Mouse (Mus musculus): ENCODE results near the gene Gramd1b.

Gene Gramd1b

GRCm38 (mm10) chr9:40531027-40531621 is at the start of gene Gramd1b:
Gramd1b (minus strand) TSS chr9:40531383.
- no peak for DNase-seq (ENCODE audit: low read depth in 2 of 2, low spot score in 2 of 2)

- no peak for DNase-seq (ENCODE audit: low read depth in 2 of 2, low spot score in 2 of 2)
Measured at GRCm38 (mm10) chr9:40578726-40579625, 47.8 kb upstream of the Gramd1b start.

- DNase-seq (ENCODE audit: low read depth in 2 of 2, low spot score in 2 of 2), result no peak
Measured at GRCm38 (mm10) chr9:40577132-40577531, 45.9 kb upstream of the Gramd1b start.

- DNase-seq (ENCODE audit: low read depth in 2 of 2, low spot score in 2 of 2), result no peak
Measured at GRCm38 (mm10) chr9:40575053-40575985, 44.1 kb upstream of the Gramd1b start.

- no peak for DNase-seq (ENCODE audit: low read depth in 2 of 2, low spot score in 2 of 2)
Measured at GRCm38 (mm10) chr9:40571280-40571679, 40.1 kb upstream of the Gramd1b start.

- DNase-seq (ENCODE audit: low read depth in 2 of 2, low spot score in 2 of 2), result no peak
Measured at GRCm38 (mm10) chr9:40568070-40568469, 36.9 kb upstream of the Gramd1b start.

GRCm38 (mm10) chr9:40563750-40564149 is 32.6 kb upstream of the Gramd1b start:
- DNase-seq (ENCODE audit: low read depth in 2 of 2, low spot score in 2 of 2), result no peak

- no peak for DNase-seq (ENCODE audit: low read depth in 2 of 2, low spot score in 2 of 2)
Measured at GRCm38 (mm10) chr9:40559646-40560045, 28.5 kb upstream of the Gramd1b start.

- DNase-seq (ENCODE audit: low read depth in 2 of 2, low spot score in 2 of 2), result no peak
Measured at GRCm38 (mm10) chr9:40557796-40558195, 26.6 kb upstream of the Gramd1b start.

GRCm38 (mm10) chr9:40556396-40556795 is 25.2 kb upstream of the Gramd1b start:
- no peak for DNase-seq (ENCODE audit: low read depth in 2 of 2, low spot score in 2 of 2)

- no peak for DNase-seq (ENCODE audit: low read depth in 2 of 2, low spot score in 2 of 2)
Measured at GRCm38 (mm10) chr9:40555243-40555642, 24.1 kb upstream of the Gramd1b start.

- DNase-seq (ENCODE audit: low read depth in 2 of 2, low spot score in 2 of 2), result no peak
Measured at GRCm38 (mm10) chr9:40547876-40548275, 16.7 kb upstream of the Gramd1b start.

GRCm38 (mm10) chr9:40545193-40545592 is 14.0 kb upstream of the Gramd1b start:
- DNase-seq (ENCODE audit: low read depth in 2 of 2, low spot score in 2 of 2), result no peak

GRCm38 (mm10) chr9:40539588-40540140 is 8.5 kb upstream of the Gramd1b start:
- no peak for DNase-seq (ENCODE audit: low read depth in 2 of 2, low spot score in 2 of 2)

- DNase-seq (ENCODE audit: low read depth in 2 of 2, low spot score in 2 of 2), result no peak
Measured at GRCm38 (mm10) chr9:40537708-40538105, 6.5 kb upstream of the Gramd1b start.

GRCm38 (mm10) chr9:40537044-40537707 is 6.0 kb upstream of the Gramd1b start:
- DNase-seq (ENCODE audit: low read depth in 2 of 2, low spot score in 2 of 2), result no peak

GRCm38 (mm10) chr9:40530536-40530935 is 647 bp downstream of the Gramd1b start:
- no peak for DNase-seq (ENCODE audit: low read depth in 2 of 2, low spot score in 2 of 2)

- no peak for DNase-seq (ENCODE audit: low read depth in 2 of 2, low spot score in 2 of 2)
Measured at GRCm38 (mm10) chr9:40528733-40529132, 2.5 kb downstream of the Gramd1b start.

GRCm38 (mm10) chr9:40526928-40527327 is 4.3 kb downstream of the Gramd1b start:
- no peak for DNase-seq (ENCODE audit: low read depth in 2 of 2, low spot score in 2 of 2)

- DNase-seq (ENCODE audit: low read depth in 2 of 2, low spot score in 2 of 2), result no peak
Measured at GRCm38 (mm10) chr9:40522156-40522555, 9.0 kb downstream of the Gramd1b start.

GRCm38 (mm10) chr9:40521097-40521496 is 10.1 kb downstream of the Gramd1b start:
- no peak for DNase-seq (ENCODE audit: low read depth in 2 of 2, low spot score in 2 of 2)

Data from CD8-positive naive resting alpha-beta T cell, adult 2 months (primary cell).